Mouse (Mus musculus) megakaryocyte, embryonic 14.5 days (primary cell): ENCODE measurements around the gene Aven.

Experiments used
- FLI1 ChIP-seq: IDR thresholded peaks from 2 replicates; pipeline ENCODE4 v1.6.1; 2012; ENCODE audit warnings: low read length, inconsistent platforms, mixed read lengths
- GATA1 ChIP-seq: IDR thresholded peaks from 3 replicates; pipeline ENCODE4 v1.6.1; 2012; ENCODE audit warnings: mixed read lengths, low read length, inconsistent platforms, borderline replicate concordance

DNA sequence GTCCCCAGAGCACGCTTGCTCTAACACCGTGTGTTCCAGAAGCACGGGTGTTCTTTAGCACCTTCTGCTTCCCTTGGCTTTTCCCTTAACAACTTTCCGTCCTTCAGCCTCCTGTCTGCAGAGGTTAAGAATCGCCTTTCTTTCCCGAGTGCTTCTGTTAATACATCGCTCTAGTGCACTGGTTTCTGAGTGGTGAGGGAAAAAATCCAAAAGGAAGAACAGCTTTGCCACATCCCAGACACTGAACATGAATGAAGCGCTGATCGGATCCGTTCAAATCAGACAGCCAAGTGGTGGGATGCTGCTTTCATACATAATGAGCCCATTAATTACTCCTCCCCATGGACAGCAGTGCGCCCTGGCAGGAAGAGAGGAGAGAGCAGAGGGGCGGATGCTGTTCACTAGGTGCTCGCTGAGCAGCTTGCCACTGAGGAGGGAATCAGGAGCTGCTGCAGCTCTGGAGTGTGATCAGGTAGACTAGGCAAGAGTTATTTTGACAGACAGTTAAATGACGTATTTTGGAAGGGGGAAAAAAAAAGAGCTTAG lies 42.0 kb downstream of the Aven start:
- no peak for TF ChIP-seq GATA1
- TF ChIP-seq FLI1: no peak
